ENCODE assay signal across 23 mouse cellular contexts in the genomic region with DNA sequence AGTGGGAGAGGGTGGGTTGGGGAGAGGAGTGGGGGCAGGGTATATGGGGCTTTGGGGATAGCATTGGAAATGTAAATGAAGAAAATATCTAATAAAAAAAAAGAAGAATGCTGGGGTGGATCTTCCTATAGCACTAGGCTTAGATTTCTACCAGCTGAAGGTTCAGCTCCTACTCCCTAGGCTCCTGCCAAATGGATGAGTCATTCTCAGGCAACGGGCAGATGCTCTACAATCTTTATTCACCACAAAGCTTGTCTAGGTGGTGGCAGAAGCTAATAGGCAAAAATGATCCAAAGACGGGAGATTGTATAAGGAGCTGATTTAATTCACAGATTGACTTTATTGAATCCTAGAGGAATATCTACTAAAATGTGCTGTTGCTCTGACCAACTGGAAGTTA.
DNase-seq lines count a peak whose midpoint lies in the region; ATAC-seq and TF ChIP-seq lines count a peak whose summit lies in the region.
"Had no signal": no experiment of that assay in that cellular context is flagged by ENCODE, and none has a peak within 500 bp of the region (broad histone marks: within the 10 kb centered on the region; RNA-seq: fewer than 3 reads in every experiment).

No protein-coding gene starts in this region.

- ATAC-seq in frontal cortex, adult (ENCODE audit: low TSS enrichment): peak; percentile 100
- no peak for ATAC-seq in forebrain, postnatal 0 days
- no peak for ATAC-seq in forebrain, embryonic 14.5 days
- ATAC-seq: CD4-positive, CD25-positive, alpha-beta regulatory T cell, adult 4 months; liver, postnatal 0 days had no signal

- WGBS in forebrain, postnatal 0 days: 86% methylated on average over 2 of the region's 2 CpGs
- WGBS in forebrain, embryonic 14.5 days: 88% methylated on average over 2 of the region's 2 CpGs

- no peaks in the 10 kb centered on the region for H3K36me3 ChIP-seq in forebrain, postnatal 0 days (ENCODE audit: insufficient read depth)
- no peaks in the 10 kb centered on the region for H3K36me3 ChIP-seq in forebrain, embryonic 14.5 days (ENCODE audit: control insufficient read depth, insufficient read depth, low read length)
- H3K36me3 ChIP-seq: forebrain, embryonic 10.5 days; heart, embryonic 10.5 days; hindbrain, embryonic 12.5 days; limb, embryonic 10.5 days had no signal

- no peaks in the 10 kb centered on the region for H3K27me3 ChIP-seq in forebrain, postnatal 0 days (ENCODE audit: insufficient read depth, low read length)
- H3K27me3 ChIP-seq in forebrain, embryonic 14.5 days (replicated peaks; ENCODE audit: control insufficient read depth, insufficient read depth, low read length): no peaks in the 10 kb centered on the region
- H3K27me3 ChIP-seq: hindbrain, embryonic 12.5 days; megakaryocyte, embryonic 14.5 days had no signal

- no peak overlapping the region for H3K9ac ChIP-seq in forebrain, postnatal 0 days
- H3K9ac ChIP-seq in forebrain, embryonic 14.5 days (ENCODE audit: low read length): no peak overlapping the region
- H3K9ac ChIP-seq: hindbrain, embryonic 12.5 days; liver, postnatal 0 days had no signal

- no peak for DNase-seq in frontal cortex, postnatal 14 days (ENCODE audit: low spot score in 2 of 2)
- DNase-seq in right cerebral cortex, adult 18-20 months: peak; percentile 71
- DNase-seq in right cerebral cortex, postnatal 4 days: no peak
- DNase-seq in layer of hippocampus, postnatal 36 days: peak; percentile 12 to 35
- peak; percentile 77 for DNase-seq in telencephalon, adult 2 months (ENCODE audit: low read depth, low spot score)
- DNase-seq in forebrain, postnatal 0 days: no peak
- no peak for DNase-seq in forebrain, embryonic 14.5 days (ENCODE audit: low spot score)
- DNase-seq: adrenal gland, postnatal 14 days; cerebellum, adult 11-12 months; heart, postnatal 10 days; kidney, adult 2 months; kidney, postnatal 14 days; liver, postnatal 0 days; lung, postnatal 10 days; midbrain, embryonic 14.5 days; thymus, postnatal 36 days had no signal

- no peaks in the 10 kb centered on the region for H3K9me3 ChIP-seq in forebrain, postnatal 0 days (ENCODE audit: low read length)
- no peaks in the 10 kb centered on the region for H3K9me3 ChIP-seq in forebrain, embryonic 14.5 days (replicated peaks; ENCODE audit: control insufficient read depth, low read length)
- H3K9me3 ChIP-seq: forebrain, embryonic 10.5 days; heart, embryonic 10.5 days; hindbrain, embryonic 12.5 days; limb, embryonic 10.5 days had no signal

- H3K4me3 ChIP-seq in forebrain, postnatal 0 days (ENCODE audit: low read depth, low read length): no peak overlapping the region
- H3K4me3 ChIP-seq in forebrain, embryonic 14.5 days (ENCODE audit: low read depth, low read length): no peak overlapping the region
- H3K4me3 ChIP-seq: forebrain, embryonic 10.5 days; heart, embryonic 10.5 days; hindbrain, embryonic 12.5 days; limb, embryonic 10.5 days; megakaryocyte, embryonic 14.5 days had no signal

- no peak for TF ChIP-seq CTCF in forebrain, postnatal 0 days (IDR thresholded peaks at IDR 0.05; ENCODE audit: low read depth)

- H3K4me2 ChIP-seq in forebrain, postnatal 0 days (ENCODE audit: low read depth): no peak overlapping the region
- H3K4me2 ChIP-seq in forebrain, embryonic 14.5 days (ENCODE audit: low read length): no peak overlapping the region
- H3K4me2 ChIP-seq: hindbrain, embryonic 12.5 days had no signal

- no peak overlapping the region for H3K27ac ChIP-seq in forebrain, postnatal 0 days (ENCODE audit: low read depth, low read length)
- H3K27ac ChIP-seq in forebrain, embryonic 14.5 days (ENCODE audit: low read depth, low read length): no peak overlapping the region
- H3K27ac ChIP-seq: forebrain, embryonic 10.5 days; heart, embryonic 10.5 days; hindbrain, embryonic 12.5 days; limb, embryonic 10.5 days had no signal

- no peaks in the 10 kb centered on the region for H3K4me1 ChIP-seq in forebrain, postnatal 0 days (ENCODE audit: insufficient read depth)
- H3K4me1 ChIP-seq in forebrain, embryonic 14.5 days (ENCODE audit: control insufficient read depth, insufficient read depth, low read length): no peaks in the 10 kb centered on the region
- H3K4me1 ChIP-seq: forebrain, embryonic 10.5 days; heart, embryonic 10.5 days; hindbrain, embryonic 12.5 days; limb, embryonic 10.5 days; megakaryocyte, embryonic 14.5 days had no signal

Comparison
In these comparisons a context has a peak if more than half of its experiments do, and no peak if none do; other contexts are left out.
1. DNase-seq: peak in right cerebral cortex, adult 18-20 months (single experiment), layer of hippocampus, postnatal 36 days (2 of 2) and telencephalon, adult 2 months (single experiment); none in frontal cortex, postnatal 14 days (0 of 2), right cerebral cortex, postnatal 4 days (single experiment), forebrain, postnatal 0 days (single experiment) and forebrain, embryonic 14.5 days (single experiment).